Mouse (Mus musculus) hindbrain, embryonic 14.5 days (tissue): Measurements from ENCODE around the gene Socs1. TPM values are rescaled to one million over a fixed set of nuclear protein-coding genes. Genes with fewer than 3 reads are reported as not detected.

Source experiments
- ATAC-seq: fragments of 200-750 bp; cut with Nextera tagmentation; 2 replicates; pipeline ENCODE4 v1.8.0; 2017; ENCODE audit warnings: moderate number of reproducible peaks, mild to moderate bottlenecking, moderate TSS enrichment, moderate library complexity; ENCODE audit not compliant: low FRiP score
- DNase-seq: peaks from one replicate; pipeline ENCODE4 v3.0.0-alpha.2; 2015; ENCODE audit warnings: low spot score
- H3K27ac ChIP-seq: fragments of 300-500 bp; sonication (generic); 2 replicates; pipeline ENCODE4 v1.5.1; 2014; ENCODE audit warnings: mild to moderate bottlenecking, moderate library complexity
- H3K27me3 ChIP-seq: fragments of 300-500 bp; sonication (generic); 2 replicates; pipeline ENCODE4 v1.6.1; 2014; ENCODE audit warnings: mild to moderate bottlenecking, low read length, mixed read lengths; ENCODE audit not compliant: control insufficient read depth, insufficient read depth
- H3K36me3 ChIP-seq: fragments of 300-500 bp; sonication (generic); replicated peaks from 2 replicates; pipeline ENCODE4 v1.6.1; 2014; ENCODE audit not compliant: control insufficient read depth, insufficient read depth
- H3K4me1 ChIP-seq: fragments of 300-500 bp; sonication (generic); replicated peaks from 2 replicates; pipeline ENCODE4 v1.6.1; 2014; ENCODE audit warnings: antibody characterized with exemption, low read length, mixed read lengths; ENCODE audit not compliant: control insufficient read depth, insufficient read depth
- H3K4me2 ChIP-seq: fragments of 300-500 bp; sonication (generic); replicated peaks from 2 replicates; pipeline ENCODE4 v1.6.1; 2014; ENCODE audit warnings: mild to moderate bottlenecking, moderate library complexity
- H3K4me3 ChIP-seq: fragments of 300-500 bp; sonication (generic); replicated peaks from 2 replicates; pipeline ENCODE4 v1.5.1; 2014; ENCODE audit warnings: mild to moderate bottlenecking, low read length
- H3K9ac ChIP-seq: fragments of 300-500 bp; sonication (generic); 2 replicates; pipeline ENCODE4 v1.6.1; 2014
- H3K9me3 ChIP-seq: fragments of 300-500 bp; sonication (generic); 2 replicates; pipeline ENCODE4 v1.6.1; 2016; ENCODE audit warnings: low read length; ENCODE audit not compliant: control insufficient read depth
- WGBS: fragments of 180-500 bp; shearing (Covaris S2); extraction: QIAGEN DNeasy Blood & Tissue Kit; methylation state at CpG from one replicate; pipeline ENCODE4 v1.1.7; 2014; 5-methylcytosine and 5-hydroxymethylcytosine counted together
- polyA plus RNA-seq: library from polyadenylated mRNA; unstranded; fragments of >200 nt; fragmentation: Nextera tagmentation; extraction: Ambion mirVana; gene quantifications from 2 replicates; pipeline ENCODE4 v1.2.1, GENCODE M21; 2014

Gene Socs1
- polyA plus RNA-seq, 1 experiment from 2014 or later = 4.6 TPM

GRCm38 (mm10) chr16:10770531-10771325, 14.6 kb downstream of the Socs1 start:
- no peak for DNase-seq
- Histone ChIP-seq H3K9ac (no peak overlapping the region), H3K27me3 (no peaks in the 10 kb centered on the region; the same call in 1 of the 2 replicates), H3K4me1 (no peaks in the 10 kb centered on the region), H3K36me3 (no peaks in the 10 kb centered on the region), H3K4me2 (no peak overlapping the region), H3K9me3 (no peaks in the 10 kb centered on the region), H3K27ac (no peak overlapping the region), H3K4me3 (no peak overlapping the region)
- WGBS = 60% methylated on average over 4 of the region's 4 CpGs
- ATAC-seq = no peak

GRCm38 (mm10) chr16:10769661-10770060, 15.7 kb downstream of the Socs1 start:
- DNase-seq (no peak), ATAC-seq (no peak)
- WGBS = 42% methylated on average over 2 of the region's 2 CpGs
- Histone ChIP-seq H3K4me3 (no peak overlapping the region), H3K27me3 (no peaks in the 10 kb centered on the region; the same call in 1 of the 2 replicates), H3K9me3 (no peaks in the 10 kb centered on the region), H3K4me1 (no peaks in the 10 kb centered on the region), H3K9ac (no peak overlapping the region), H3K36me3 (no peaks in the 10 kb centered on the region), H3K27ac (no peak overlapping the region), H3K4me2 (no peak overlapping the region)

- no peak for DNase-seq
- WGBS = 68% methylated on average over 9 of the region's 9 CpGs
- Histone ChIP-seq H3K9ac (no peak overlapping the region), H3K27ac (no peak overlapping the region), H3K4me2 (no peak overlapping the region), H3K27me3 (no peaks in the 10 kb centered on the region; the same call in 1 of the 2 replicates), H3K9me3 (no peaks in the 10 kb centered on the region), H3K36me3 (no peaks in the 10 kb centered on the region), H3K4me1 (no peaks in the 10 kb centered on the region), H3K4me3 (no peak overlapping the region)
- no peak for ATAC-seq
Measured at GRCm38 (mm10) chr16:10768821-10769220, 16.5 kb downstream of the Socs1 start.

- no peaks in the 10 kb centered on the region; the same call in 1 of the 2 replicates for H3K27me3 ChIP-seq
- DNase-seq = peak; percentile 79
- H3K9me3 ChIP-seq = no peaks in the 10 kb centered on the region
- no peak for ATAC-seq
- no peak overlapping the region for H3K27ac ChIP-seq
- no peaks in the 10 kb centered on the region for H3K4me1 ChIP-seq
- WGBS = 51% methylated on average over 4 of the region's 4 CpGs
- no peak overlapping the region for H3K9ac ChIP-seq
- no peak overlapping the region for H3K4me2 ChIP-seq
- no peak overlapping the region for H3K4me3 ChIP-seq
- no peaks in the 10 kb centered on the region for H3K36me3 ChIP-seq
Measured at GRCm38 (mm10) chr16:10767158-10767557, 18.2 kb downstream of the Socs1 start.

GRCm38 (mm10) chr16:10764323-10764722, 21.0 kb downstream of the Socs1 start:
- no peaks in the 10 kb centered on the region for H3K4me1 ChIP-seq
- 54% methylated on average over 2 of the region's 2 CpGs for whole genome bisulfite sequencing
- ATAC-seq (no peak), DNase-seq (no peak)
- no peaks in the 10 kb centered on the region for H3K27me3 ChIP-seq
- H3K4me2 ChIP-seq = no peak overlapping the region
- no peak overlapping the region for H3K9ac ChIP-seq
- no peak overlapping the region for H3K27ac ChIP-seq
- H3K9me3 ChIP-seq = no peaks in the 10 kb centered on the region
- no peaks in the 10 kb centered on the region for H3K36me3 ChIP-seq
- no peak overlapping the region for H3K4me3 ChIP-seq

- H3K4me1 ChIP-seq = no peaks in the 10 kb centered on the region
- ATAC-seq = no peak
- no peaks in the 10 kb centered on the region for H3K27me3 ChIP-seq
- DNase-seq = no peak
- H3K4me3 ChIP-seq = no peak overlapping the region
- H3K4me2 ChIP-seq = no peak overlapping the region
- H3K36me3 ChIP-seq = no peaks in the 10 kb centered on the region
- H3K9ac ChIP-seq = no peak overlapping the region
- WGBS = 55% methylated on average over 6 of the region's 6 CpGs
- no peaks in the 10 kb centered on the region for H3K9me3 ChIP-seq
- no peak overlapping the region for H3K27ac ChIP-seq
Measured at GRCm38 (mm10) chr16:10763540-10764264, 21.6 kb downstream of the Socs1 start.

- no peak for ATAC-seq
- no peaks in the 10 kb centered on the region for H3K9me3 ChIP-seq
- DNase-seq = no peak
- 79% methylated on average over 5 of the region's 5 CpGs for WGBS
- H3K27me3 ChIP-seq = no peaks in the 10 kb centered on the region
- H3K4me3 ChIP-seq = no peak overlapping the region
- no peak overlapping the region for H3K9ac ChIP-seq
- H3K4me2 ChIP-seq = no peak overlapping the region
- H3K36me3 ChIP-seq = no peaks in the 10 kb centered on the region
- H3K27ac ChIP-seq = no peak overlapping the region
- no peaks in the 10 kb centered on the region for H3K4me1 ChIP-seq
Measured at GRCm38 (mm10) chr16:10762569-10763180, 22.7 kb downstream of the Socs1 start.

- Histone ChIP-seq H3K4me1 (no peaks in the 10 kb centered on the region), H3K9me3 (no peaks in the 10 kb centered on the region), H3K36me3 (no peaks in the 10 kb centered on the region), H3K27ac (no peak overlapping the region), H3K4me3 (no peak overlapping the region), H3K4me2 (no peak overlapping the region), H3K27me3 (no peaks in the 10 kb centered on the region), H3K9ac (no peak overlapping the region)
- DNase-seq = no peak
- WGBS = 71% methylated on average over 8 of the region's 8 CpGs
- ATAC-seq = no peak
Measured at GRCm38 (mm10) chr16:10761182-10761581, 24.2 kb downstream of the Socs1 start.

GRCm38 (mm10) chr16:10756168-10756567, 29.2 kb downstream of the Socs1 start:
- ATAC-seq = no peak
- no peak overlapping the region for H3K9ac ChIP-seq
- H3K27ac ChIP-seq = no peak overlapping the region
- no peak for DNase-seq
- H3K9me3 ChIP-seq = no peaks in the 10 kb centered on the region
- H3K27me3 ChIP-seq = no peaks in the 10 kb centered on the region
- H3K4me1 ChIP-seq = no peaks in the 10 kb centered on the region
- H3K36me3 ChIP-seq = no peaks in the 10 kb centered on the region
- 68% methylated on average over 6 of the region's 6 CpGs for WGBS
- H3K4me2 ChIP-seq = no peak overlapping the region
- H3K4me3 ChIP-seq = no peak overlapping the region
